Mouse (Mus musculus) megakaryocyte, embryonic 14.5 days (primary cell): ENCODE measurements around the gene Lama2.

Experiments used
- FLI1 ChIP-seq: IDR thresholded peaks from 2 replicates; pipeline ENCODE4 v1.6.1; 2012; ENCODE audit warnings: low read length, inconsistent platforms, mixed read lengths
- GATA1 ChIP-seq: IDR thresholded peaks from 3 replicates; pipeline ENCODE4 v1.6.1; 2012; ENCODE audit warnings: mixed read lengths, low read length, inconsistent platforms, borderline replicate concordance

DNA sequence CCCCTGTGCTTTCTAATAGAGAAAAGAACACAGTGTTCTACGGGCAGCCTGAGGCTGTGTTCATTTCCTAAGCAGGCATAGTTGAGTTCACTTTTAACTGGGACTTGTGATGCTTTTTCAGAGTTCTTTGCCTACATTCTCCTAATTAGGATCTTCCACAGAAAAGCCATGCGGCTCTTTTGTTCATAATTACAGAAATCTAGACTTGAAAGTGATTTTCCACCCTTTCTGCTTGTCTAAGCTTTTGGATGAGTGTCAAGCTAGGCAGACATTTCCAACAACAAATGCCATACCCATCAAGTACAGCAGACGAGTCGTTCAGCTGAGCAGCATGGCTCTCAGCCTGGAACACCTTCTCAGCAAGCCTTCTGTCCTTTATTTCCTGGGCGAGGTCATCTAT lies 515.7 kb downstream of the Lama2 start:
- TF ChIP-seq GATA1 (no peak), FLI1 (no peak)
